Mouse (Mus musculus) embryonic facial prominence, embryonic 13.5 days (tissue): Measurements from ENCODE around the gene Mgmt. TPM values are rescaled to one million over a fixed set of nuclear protein-coding genes. Genes with fewer than 3 reads are reported as not detected.

ENCODE experiments used
- ATAC-seq: fragments of 200-750 bp; cut with Nextera tagmentation; 2 replicates; pipeline ENCODE4 v1.8.0; 2017; ENCODE audit warnings: low read depth; ENCODE audit not compliant: insufficient number of reproducible peaks, insufficient read depth, low FRiP score, low TSS enrichment
- H3K27ac ChIP-seq: fragments of 300-500 bp; sonication (generic); 2 replicates; pipeline ENCODE4 v1.5.1; 2015; ENCODE audit warnings: moderate library complexity, mild to moderate bottlenecking, inconsistent platforms
- H3K27me3 ChIP-seq: fragments of 300-500 bp; sonication (generic); 2 replicates; pipeline ENCODE4 v1.6.1; 2015; ENCODE audit warnings: mild to moderate bottlenecking, inconsistent platforms
- H3K36me3 ChIP-seq: fragments of 300-500 bp; sonication (generic); 2 replicates; pipeline ENCODE4 v1.6.1; 2015; ENCODE audit warnings: mild to moderate bottlenecking, inconsistent platforms
- H3K4me1 ChIP-seq: fragments of 300-500 bp; sonication (generic); 2 replicates; pipeline ENCODE4 v1.6.1; 2015; ENCODE audit warnings: inconsistent platforms
- H3K4me2 ChIP-seq: fragments of 300-500 bp; sonication (generic); 2 replicates; pipeline ENCODE4 v1.6.1; 2015; ENCODE audit warnings: moderate library complexity, mild to moderate bottlenecking, inconsistent platforms
- H3K4me3 ChIP-seq: fragments of 300-500 bp; sonication (generic); 2 replicates; pipeline ENCODE4 v1.5.1; 2015; ENCODE audit warnings: mild to moderate bottlenecking, inconsistent platforms
- H3K9ac ChIP-seq: fragments of 300-500 bp; sonication (generic); 2 replicates; pipeline ENCODE4 v1.6.1; 2015; ENCODE audit warnings: mild to moderate bottlenecking, inconsistent platforms
- H3K9me3 ChIP-seq: fragments of 300-500 bp; sonication (generic); 2 replicates; pipeline ENCODE4 v1.6.1; 2016; ENCODE audit warnings: inconsistent platforms
- WGBS: fragments of 180-500 bp; shearing (Covaris S2); methylation state at CpG from one replicate; pipeline ENCODE4 v1.1.7; 2015; ENCODE audit warnings: mixed read lengths; 5-methylcytosine and 5-hydroxymethylcytosine counted together
- polyA plus RNA-seq: library from polyadenylated mRNA; unstranded; fragments of >200 nt; fragmentation: Nextera tagmentation; extraction: Ambion mirVana; gene quantifications from 2 replicates; pipeline ENCODE4 v1.2.1, GENCODE M21; 2015

The Mgmt gene
- polyA plus RNA-seq, 1 experiment from 2014 or later, result 7.1 TPM

- H3K4me2 ChIP-seq, result no peak overlapping the region; the same call in 1 of the 2 replicates
These were observed 110.9 kb downstream of the Mgmt start for GRCm38 (mm10) chr7:137005293-137005692.

GRCm38 (mm10) chr7:137008321-137008720 is 113.9 kb downstream of the Mgmt start:
- H3K4me2 ChIP-seq, result no peak overlapping the region
- no peaks in the 10 kb centered on the region for H3K36me3 ChIP-seq
- H3K27ac ChIP-seq, result no peak overlapping the region
- no peak for ATAC-seq
- peaks cover 10% of the 10 kb centered on the region; the same call in 1 of the 2 replicates for H3K27me3 ChIP-seq
- H3K4me3 ChIP-seq, result no peak overlapping the region
- 75% methylated on average over 6 of the region's 6 CpGs for WGBS
- no peak overlapping the region for H3K9ac ChIP-seq
- peaks cover 36% of the 10 kb centered on the region for H3K4me1 ChIP-seq
- no peaks in the 10 kb centered on the region for H3K9me3 ChIP-seq

More at GRCm38 (mm10) chr7:137005293-137005692, 110.9 kb downstream of the Mgmt start:
- Histone ChIP-seq H3K27me3 (peaks cover 13% of the 10 kb centered on the region; the same call in 1 of the 2 replicates), H3K4me1 (peaks cover 28% of the 10 kb centered on the region), H3K9me3 (no peaks in the 10 kb centered on the region), H3K9ac (no peak overlapping the region), H3K36me3 (no peaks in the 10 kb centered on the region), H3K27ac (no peak overlapping the region), H3K4me3 (no peak overlapping the region)
- no peak for ATAC-seq
- 52% methylated on average over 11 of the region's 11 CpGs for WGBS

- peaks cover 35% of the 10 kb centered on the region for H3K4me1 ChIP-seq
- no peaks in the 10 kb centered on the region for H3K36me3 ChIP-seq
- no peak overlapping the region for H3K27ac ChIP-seq
- H3K9ac ChIP-seq, result 0 out of 2 replicates have a peak overlapping the region, but pooled peaks have one; percentile 27
- H3K9me3 ChIP-seq, result no peaks in the 10 kb centered on the region
- H3K4me3 ChIP-seq, result no peak overlapping the region
- H3K27me3 ChIP-seq, result peaks cover 10% of the 10 kb centered on the region; the same call in 1 of the 2 replicates
- ATAC-seq, result no peak
- 80% methylated on average over 19 of the region's 19 CpGs for WGBS
- no peak overlapping the region for H3K4me2 ChIP-seq
These were observed 115.4 kb downstream of the Mgmt start for GRCm38 (mm10) chr7:137009732-137010275.

- Histone ChIP-seq H3K4me2 (no peak overlapping the region), H3K9me3 (no peaks in the 10 kb centered on the region), H3K36me3 (no peaks in the 10 kb centered on the region), H3K27me3 (peaks cover 10% of the 10 kb centered on the region; the same call in 1 of the 2 replicates), H3K4me1 (peaks cover 30% of the 10 kb centered on the region), H3K9ac (no peak overlapping the region), H3K4me3 (no peak overlapping the region), H3K27ac (no peak overlapping the region)
- 73% methylated on average over 2 of the region's 2 CpGs for WGBS
- no peak for ATAC-seq
These were observed 116.0 kb downstream of the Mgmt start for GRCm38 (mm10) chr7:137010451-137010850.

- Histone ChIP-seq H3K4me1 (peaks cover 29% of the 10 kb centered on the region), H3K4me3 (no peak overlapping the region), H3K9ac (no peak overlapping the region), H3K9me3 (no peaks in the 10 kb centered on the region), H3K27ac (no peak overlapping the region), H3K27me3 (no peaks in the 10 kb centered on the region; the same call in 1 of the 2 replicates), H3K4me2 (peak overlapping the region; percentile 27; the same call in 1 of the 2 replicates), H3K36me3 (no peaks in the 10 kb centered on the region)
- 22% methylated on average over 8 of the region's 8 CpGs for WGBS
- ATAC-seq, result no peak
These were observed 118.3 kb downstream of the Mgmt start for GRCm38 (mm10) chr7:137012687-137013086.

- Histone ChIP-seq H3K9me3 (no peaks in the 10 kb centered on the region), H3K27me3 (no peaks in the 10 kb centered on the region; the same call in 1 of the 2 replicates), H3K4me1 (peaks cover 29% of the 10 kb centered on the region), H3K27ac (no peak overlapping the region), H3K9ac (no peak overlapping the region), H3K4me2 (peak overlapping the region; percentile 27), H3K36me3 (no peaks in the 10 kb centered on the region), H3K4me3 (no peak overlapping the region)
- ATAC-seq, result no peak
- WGBS, result 55% methylated on average over 3 of the region's 3 CpGs
These were observed 119.0 kb downstream of the Mgmt start for GRCm38 (mm10) chr7:137013433-137013832.

- Histone ChIP-seq H3K4me2 (no peak overlapping the region), H3K27me3 (no peaks in the 10 kb centered on the region), H3K4me1 (no peaks in the 10 kb centered on the region; the same call in 1 of the 2 replicates), H3K4me3 (no peak overlapping the region), H3K27ac (no peak overlapping the region), H3K36me3 (no peaks in the 10 kb centered on the region), H3K9me3 (no peaks in the 10 kb centered on the region), H3K9ac (no peak overlapping the region)
- 89% methylated on average over 5 of the region's 5 CpGs for WGBS
- ATAC-seq, result no peak
These were observed 124.2 kb downstream of the Mgmt start for GRCm38 (mm10) chr7:137018614-137019013.

- Histone ChIP-seq H3K4me3 (no peak overlapping the region), H3K27me3 (no peaks in the 10 kb centered on the region), H3K4me1 (no peaks in the 10 kb centered on the region), H3K9ac (no peak overlapping the region), H3K27ac (no peak overlapping the region), H3K9me3 (no peaks in the 10 kb centered on the region), H3K36me3 (no peaks in the 10 kb centered on the region), H3K4me2 (no peak overlapping the region)
- ATAC-seq, result no peak
- 75% methylated on average over 6 of the region's 6 CpGs for WGBS
These were observed 125.8 kb downstream of the Mgmt start for GRCm38 (mm10) chr7:137020195-137020594.

GRCm38 (mm10) chr7:137030789-137031188 is 136.4 kb downstream of the Mgmt start:
- 83% methylated on average over 4 of the region's 4 CpGs for WGBS
- no peak overlapping the region for H3K4me2 ChIP-seq

GRCm38 (mm10) chr7:137033177-137033576 is 138.8 kb downstream of the Mgmt start:
- Histone ChIP-seq H3K27me3 (0 out of 2 replicates have a peak, but pooled peaks cover 3% of the 10 kb centered on the region), H3K4me2 (no peak overlapping the region), H3K4me1 (peaks cover 10% of the 10 kb centered on the region), H3K4me3 (no peak overlapping the region), H3K9me3 (0 out of 2 replicates have a peak, but pooled peaks cover 5% of the 10 kb centered on the region), H3K9ac (no peak overlapping the region), H3K27ac (no peak overlapping the region), H3K36me3 (no peaks in the 10 kb centered on the region)
- 96% methylated on average over 12 of the region's 12 CpGs for WGBS
- no peak for ATAC-seq

More at GRCm38 (mm10) chr7:137030789-137031188, 136.4 kb downstream of the Mgmt start:
- H3K36me3 ChIP-seq, result no peaks in the 10 kb centered on the region
- no peaks in the 10 kb centered on the region; the same call in 1 of the 2 replicates for H3K4me1 ChIP-seq
- ATAC-seq, result no peak
- no peak overlapping the region for H3K27ac ChIP-seq
- no peaks in the 10 kb centered on the region for H3K27me3 ChIP-seq
- 0 out of 2 replicates have a peak, but pooled peaks cover 5% of the 10 kb centered on the region for H3K9me3 ChIP-seq
- no peak overlapping the region for H3K4me3 ChIP-seq
- no peak overlapping the region for H3K9ac ChIP-seq

GRCm38 (mm10) chr7:137034986-137035385 is 140.6 kb downstream of the Mgmt start:
- Histone ChIP-seq H3K27ac (no peak overlapping the region), H3K9me3 (0 out of 2 replicates have a peak, but pooled peaks cover 5% of the 10 kb centered on the region), H3K4me3 (no peak overlapping the region), H3K27me3 (0 out of 2 replicates have a peak, but pooled peaks cover 3% of the 10 kb centered on the region), H3K4me1 (peaks cover 19% of the 10 kb centered on the region), H3K4me2 (no peak overlapping the region), H3K36me3 (no peaks in the 10 kb centered on the region), H3K9ac (no peak overlapping the region)
- WGBS, result 91% methylated on average over 3 of the region's 3 CpGs
- no peak for ATAC-seq

GRCm38 (mm10) chr7:137035916-137036315 is 141.5 kb downstream of the Mgmt start:
- Histone ChIP-seq H3K4me1 (peaks cover 23% of the 10 kb centered on the region), H3K4me3 (no peak overlapping the region), H3K27me3 (0 out of 2 replicates have a peak, but pooled peaks cover 3% of the 10 kb centered on the region), H3K36me3 (no peaks in the 10 kb centered on the region), H3K27ac (no peak overlapping the region), H3K4me2 (no peak overlapping the region), H3K9me3 (0 out of 2 replicates have a peak, but pooled peaks cover 5% of the 10 kb centered on the region), H3K9ac (no peak overlapping the region)
- ATAC-seq, result no peak
- WGBS, result 70% methylated on average over 5 of the region's 5 CpGs
